Mouse (Mus musculus) large intestine, adult 2 months (tissue): ENCODE results near the gene AL607142.1. TPM values are rescaled to one million over a fixed set of nuclear protein-coding genes. Genes with fewer than 3 reads are reported as not detected.

Experiments
- DNase-seq: peaks from one replicate; pipeline ENCODE4 v3.0.0-alpha.2; 2012; ENCODE audit warnings: low read depth, low spot score
- WGBS: fragments of 180-500 bp; shearing (Covaris S2); methylation state at CpG from one replicate; pipeline ENCODE4 v1.1.7; 2018; 5-methylcytosine and 5-hydroxymethylcytosine counted together
- polyA plus RNA-seq: library from polyadenylated mRNA; depleted of rRNA; stranded (reverse); fragments of >200 nt; gene quantifications from 2 replicates; pipeline ENCODE4 v1.2.3, GENCODE M21; 2012

Gene AL607142.1
- polyA plus RNA-seq, 1 experiment, result not detected

GRCm38 (mm10) chr4:120053026-120054005, 11.5 kb upstream of the AL607142.1 start:
- 79% methylated on average over 11 of the region's 11 CpGs for WGBS
- DNase-seq, result no peak

GRCm38 (mm10) chr4:120054145-120054544, 10.7 kb upstream of the AL607142.1 start:
- no peak for DNase-seq
- WGBS, result 68% methylated on average over 9 of the region's 9 CpGs

- 93% methylated on average over 9 of the region's 9 CpGs for WGBS
- DNase-seq, result no peak
These were observed 8.3 kb upstream of the AL607142.1 start for GRCm38 (mm10) chr4:120056451-120056850.

GRCm38 (mm10) chr4:120057529-120057928, 7.3 kb upstream of the AL607142.1 start:
- no peak for DNase-seq
- WGBS, result 55% methylated on average over 8 of the region's 8 CpGs

GRCm38 (mm10) chr4:120058157-120058556, 6.6 kb upstream of the AL607142.1 start:
- WGBS, result 84% methylated on average over 3 of the region's 3 CpGs

GRCm38 (mm10) chr4:120058794-120059193, 6.0 kb upstream of the AL607142.1 start:
- WGBS, result 50% methylated on average over 10 of the region's 10 CpGs
- DNase-seq, result no peak

More at GRCm38 (mm10) chr4:120058157-120058556, 6.6 kb upstream of the AL607142.1 start:
- DNase-seq, result no peak

- 81% methylated on average over 6 of the region's 6 CpGs for WGBS
- DNase-seq, result no peak
These were observed 3.1 kb upstream of the AL607142.1 start for GRCm38 (mm10) chr4:120061727-120062126.

GRCm38 (mm10) chr4:120062198-120062597, 2.6 kb upstream of the AL607142.1 start:
- WGBS, result 82% methylated on average over 6 of the region's 6 CpGs
- DNase-seq, result no peak

GRCm38 (mm10) chr4:120062754-120063153, 2.0 kb upstream of the AL607142.1 start:
- DNase-seq, result no peak
- 91% methylated on average over 11 of the region's 11 CpGs for WGBS

GRCm38 (mm10) chr4:120063353-120064124, 1.3 kb upstream of the AL607142.1 start:
- WGBS, result 59% methylated on average over 20 of the region's 20 CpGs
- DNase-seq, result no peak

GRCm38 (mm10) chr4:120066841-120067591, 2.2 kb downstream of the AL607142.1 start:
- 58% methylated on average over 9 of the region's 9 CpGs for WGBS
- no peak for DNase-seq

- 52% methylated on average over 8 of the region's 8 CpGs for WGBS
- DNase-seq, result no peak
These were observed 2.9 kb downstream of the AL607142.1 start for GRCm38 (mm10) chr4:120067592-120068235.

GRCm38 (mm10) chr4:120068883-120069581, 4.2 kb downstream of the AL607142.1 start:
- 69% methylated on average over 3 of the region's 3 CpGs for WGBS
- no peak for DNase-seq

GRCm38 (mm10) chr4:120069582-120069980, 4.8 kb downstream of the AL607142.1 start:
- no peak for DNase-seq
- WGBS, result 47% methylated on average over 3 of the region's 3 CpGs

GRCm38 (mm10) chr4:120071411-120071810, 6.6 kb downstream of the AL607142.1 start:
- DNase-seq, result no peak
- 42% methylated on average over 3 of the region's 3 CpGs for WGBS

GRCm38 (mm10) chr4:120071842-120072507, 7.2 kb downstream of the AL607142.1 start:
- WGBS, result 14% methylated on average over 15 of the region's 15 CpGs
- DNase-seq, result peak; percentile 67

GRCm38 (mm10) chr4:120074061-120074460, 9.3 kb downstream of the AL607142.1 start:
- WGBS, result 51% methylated on average over 5 of the region's 5 CpGs
- DNase-seq, result no peak

GRCm38 (mm10) chr4:120077322-120077721, 12.5 kb downstream of the AL607142.1 start:
- WGBS, result 93% methylated on average over 8 of the region's 8 CpGs
- DNase-seq, result no peak
